Mouse (Mus musculus) neutrophil, adult 5-6 weeks (primary cell): ENCODE data around the gene Enpp7. TPM values are rescaled to one million over a fixed set of nuclear protein-coding genes. Genes with fewer than 3 reads are reported as not detected.

Experiments used
- ATAC-seq: fragments of 151-379, 151-347 bp; 2 replicates; pipeline ENCODE4 v1.8.0; 2017; ENCODE audit warnings: mild to moderate bottlenecking, moderate TSS enrichment; ENCODE audit not compliant: insufficient number of reproducible peaks, poor library complexity, low FRiP score, severe bottlenecking; ENCODE audit errors: extremely low read depth
- total RNA-seq: library from RNA; stranded (forward); fragments of 200-1000 nt; gene quantifications from 2 replicates; pipeline ENCODE4 v1.2.3, GENCODE M21; 2017

The Enpp7 gene
- total RNA-seq, 1 experiment from 2014 or later: not detected

GRCm38 (mm10) chr11:118985571-118985970 lies 2.4 kb upstream of the Enpp7 start:
- ATAC-seq: no peak

- no peak for ATAC-seq
These were observed 4.8 kb downstream of the Enpp7 start for GRCm38 (mm10) chr11:118992781-118993180.

- no peak for ATAC-seq
These were observed 7.5 kb downstream of the Enpp7 start for GRCm38 (mm10) chr11:118995448-118995847.

GRCm38 (mm10) chr11:118997182-118997581 lies 9.2 kb downstream of the Enpp7 start:
- no peak for ATAC-seq

GRCm38 (mm10) chr11:118998540-118999265 lies 10.7 kb downstream of the Enpp7 start:
- peak; percentile 61; the same call in 1 of the 2 replicates for ATAC-seq

- ATAC-seq: no peak
These were observed 11.4 kb downstream of the Enpp7 start for GRCm38 (mm10) chr11:118999361-118999804.

- no peak for ATAC-seq
These were observed 12.9 kb downstream of the Enpp7 start for GRCm38 (mm10) chr11:119000877-119001276.

GRCm38 (mm10) chr11:119001493-119002128 lies 13.6 kb downstream of the Enpp7 start:
- ATAC-seq: no peak

- ATAC-seq: no peak
These were observed 17.7 kb downstream of the Enpp7 start for GRCm38 (mm10) chr11:119005547-119006275.

- no peak for ATAC-seq
These were observed 18.5 kb downstream of the Enpp7 start for GRCm38 (mm10) chr11:119006462-119006861.

GRCm38 (mm10) chr11:119007461-119008456 lies 19.8 kb downstream of the Enpp7 start:
- no peak for ATAC-seq

- no peak for ATAC-seq
These were observed 26.5 kb downstream of the Enpp7 start for GRCm38 (mm10) chr11:119014455-119014854.

- no peak for ATAC-seq
These were observed 29.5 kb downstream of the Enpp7 start for GRCm38 (mm10) chr11:119017506-119017905.

GRCm38 (mm10) chr11:119021180-119021579 lies 33.2 kb downstream of the Enpp7 start:
- ATAC-seq: no peak

- no peak for ATAC-seq
These were observed 34.3 kb downstream of the Enpp7 start for GRCm38 (mm10) chr11:119022068-119022894.

GRCm38 (mm10) chr11:119022895-119023615 lies 35.1 kb downstream of the Enpp7 start, which contains the start of gene Cbx2:
Cbx2 (plus strand) TSS chr11:119022962.
- ATAC-seq: no peak

GRCm38 (mm10) chr11:119023616-119023980 lies 35.6 kb downstream of the Enpp7 start:
- ATAC-seq: no peak
